Comparison of ENCODE assay signal across 9 mouse cellular contexts in the genomic region with DNA sequence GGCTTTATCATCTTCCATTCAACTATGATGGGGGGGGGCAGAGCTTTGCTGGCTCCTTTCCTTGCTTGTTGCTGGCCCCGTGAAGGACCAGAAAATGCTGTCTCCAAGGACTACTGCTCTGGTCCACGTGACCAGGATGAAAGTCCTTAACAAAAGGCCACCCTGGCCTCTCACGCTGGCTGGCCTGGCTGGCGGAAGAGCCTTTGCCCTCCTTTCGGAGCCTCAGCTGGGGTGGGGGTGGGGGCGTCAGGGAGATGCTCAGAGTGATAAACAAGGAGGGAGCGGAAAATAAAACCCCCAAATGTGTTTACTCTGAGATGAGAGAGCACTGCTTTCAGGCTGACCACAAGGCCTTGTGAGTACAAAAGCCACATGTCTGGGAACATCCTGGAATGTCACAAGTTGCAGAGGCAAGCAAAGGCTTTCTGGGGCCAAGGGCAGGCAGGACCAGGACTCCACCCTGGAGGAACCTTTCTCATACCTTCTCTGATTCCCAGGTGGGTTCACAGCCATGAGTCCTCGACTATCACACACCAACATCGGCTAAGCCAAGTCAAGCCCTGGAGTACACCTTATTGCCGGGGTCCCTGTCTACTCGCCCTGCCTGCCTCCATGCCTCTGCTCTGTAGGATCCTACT. TPM values are rescaled to one million over a fixed set of nuclear protein-coding genes. Genes with fewer than 3 reads are reported as not detected.
A peak's percentile ranks its signal among the peaks of the same experiment; 100 is the strongest.
DNase-seq lines count a peak whose midpoint lies in the region; ATAC-seq and TF ChIP-seq lines count a peak whose summit lies in the region.
"Had no signal": no experiment of that assay in that cellular context is flagged by ENCODE, and none has a peak within 500 bp of the region (broad histone marks: within the 10 kb centered on the region; RNA-seq: fewer than 3 reads in every experiment).

No protein-coding gene starts in this region.

- H3K79me2 ChIP-seq in liver, adult 2 months (ENCODE audit: control insufficient read depth, insufficient read depth, low read length) = no peaks in the 10 kb centered on the region

- no peak overlapping the region for H3K9ac ChIP-seq in liver, adult 2 months (ENCODE audit: low read depth, low read length)
- no peak overlapping the region for H3K9ac ChIP-seq in liver, embryonic 12.5 days
- H3K9ac ChIP-seq in ES-Bruce4 (ENCODE audit: low read depth, poor library complexity, severe bottlenecking) = peak overlapping the region; percentile 8

- H3K27ac ChIP-seq in liver, adult 2 months (replicated peaks; ENCODE audit: insufficient read depth, low read depth, low read length) = no peak overlapping the region
- no peak overlapping the region for H3K27ac ChIP-seq in liver, embryonic 12.5 days
- H3K27ac ChIP-seq in ES-Bruce4 (ENCODE audit: insufficient read depth, low read length) = peak overlapping the region; percentile 89
- H3K27ac ChIP-seq: left cerebral cortex, adult 2 months had no signal

- no peak for ATAC-seq in liver, embryonic 12.5 days
- ATAC-seq in monocyte, adult 5-6 weeks (replicated peaks; ENCODE audit: insufficient number of reproducible peaks, low FRiP score, low TSS enrichment, poor library complexity, severe bottlenecking) = no peak

- no peaks in the 10 kb centered on the region; the same call in 1 of the 2 replicates for H3K4me1 ChIP-seq in liver, adult 2 months (ENCODE audit: control insufficient read depth, insufficient read depth, low read length)
- H3K4me1 ChIP-seq in liver, embryonic 12.5 days = peaks cover 8% of the 10 kb centered on the region
- H3K4me1 ChIP-seq in ES-Bruce4 (ENCODE audit: control insufficient read depth, insufficient read depth, low read length) = peaks cover 11% of the 10 kb centered on the region

- H3K36me3 ChIP-seq in liver, adult 2 months (ENCODE audit: control insufficient read depth, insufficient read depth, low read length) = no peaks in the 10 kb centered on the region
- H3K36me3 ChIP-seq in liver, embryonic 12.5 days = no peaks in the 10 kb centered on the region
- H3K36me3 ChIP-seq in ES-Bruce4 (ENCODE audit: control insufficient read depth, insufficient read depth, low read length, poor library complexity, severe bottlenecking) = no peaks in the 10 kb centered on the region

- no peaks in the 10 kb centered on the region for H3K27me3 ChIP-seq in liver, adult 2 months (ENCODE audit: control insufficient read depth, insufficient read depth, low read length)
- H3K27me3 ChIP-seq in liver, embryonic 12.5 days (replicated peaks) = no peaks in the 10 kb centered on the region
- H3K27me3 ChIP-seq in ES-Bruce4 (ENCODE audit: control insufficient read depth, insufficient read depth, low read length, poor library complexity, severe bottlenecking) = no peaks in the 10 kb centered on the region

- H3K9me3 ChIP-seq in liver, embryonic 12.5 days (replicated peaks) = no peaks in the 10 kb centered on the region
- H3K9me3 ChIP-seq in ES-Bruce4 (replicated peaks; ENCODE audit: control insufficient read depth, insufficient read depth, low read length, poor library complexity, severe bottlenecking) = no peaks in the 10 kb centered on the region

- TF ChIP-seq POLR2A in liver, adult 2 months (IDR thresholded peaks at IDR 0.05; ENCODE audit: extremely low read depth, insufficient read depth, low read length) = no peak
- no peak for TF ChIP-seq POLR2A in ES-Bruce4 (IDR thresholded peaks at IDR 0.05; ENCODE audit: insufficient read depth, low read length)

- WGBS in liver, adult 2 months = 40% methylated on average over 11 of the region's 11 CpGs
- WGBS in liver, embryonic 12.5 days (ENCODE audit: insufficient replicate concordance) = 55% methylated on average over 11 of the region's 11 CpGs

- peak; percentile 20 for DNase-seq in liver, adult 2 months (ENCODE audit: extremely low read depth, low read depth, low spot score)
- DNase-seq in embryo, embryonic 9.5 days (ENCODE audit: extremely low spot score) = peak; percentile 25
- DNase-seq in kidney, postnatal 36 days = peak; percentile 76 to 86
- DNase-seq in thymus, postnatal 14 days = no peak
- no peak for DNase-seq in cerebellum, adult 18-20 months

- TF ChIP-seq EP300 in ES-Bruce4 (IDR thresholded peaks at IDR 0.05; ENCODE audit: insufficient read depth, low read depth, low read length) = peak; percentile 88

- no peak for TF ChIP-seq CTCF in liver, adult 2 months (IDR thresholded peaks at IDR 0.05; ENCODE audit: low read depth, low read length)
- no peak for TF ChIP-seq CTCF in ES-Bruce4 (IDR thresholded peaks at IDR 0.05; ENCODE audit: low read depth, low read length)

- no peak overlapping the region for H3K4me2 ChIP-seq in liver, embryonic 12.5 days

- H3K4me3 ChIP-seq in liver, adult 2 months (ENCODE audit: insufficient read depth, low read depth, low read length) = no peak overlapping the region
- no peak overlapping the region for H3K4me3 ChIP-seq in liver, embryonic 12.5 days
- H3K4me3 ChIP-seq in ES-Bruce4 (ENCODE audit: low read depth, low read length) = peak overlapping the region; percentile 14; the same call in 1 of the 2 replicates
- H3K4me3 ChIP-seq: left cerebral cortex, adult 2 months had no signal

RNA-seq across cellular contexts. Expression of gene Myh9, which starts 24.7 kb away (rescaled TPM):
- total RNA-seq in liver, adult 2 months (2014; rRNA removed) = 54.4 and 69.5 TPM in 2 replicates
- polyA plus RNA-seq in liver, adult 2 months (2012; rRNA removed) = 22.5 and 24.1 TPM in 2 replicates
- 32.5 and 34.2 TPM in 2 replicates for polyA plus RNA-seq in liver, embryonic 12.5 days (2016; fragmentation: Nextera tagmentation; extraction: Ambion mirVana)
- polyA plus RNA-seq in ES-Bruce4 (2011; ENCODE audit: insufficient read depth, insufficient read length, low read depth, missing spikeins) = 584 and 601 TPM in 2 replicates
- total RNA-seq in monocyte, adult 5-6 weeks (2017) = 908 to 1,221 TPM (median 925 TPM) in 3 replicates

Comparison
In these comparisons a context has a peak if more than half of its experiments do, and no peak if none do; other contexts are left out.
1. DNase-seq: peak in liver, adult 2 months (single experiment), embryo, embryonic 9.5 days (single experiment) and kidney, postnatal 36 days (2 of 2); none in thymus, postnatal 14 days (single experiment) and cerebellum, adult 18-20 months (0 of 2).
2. RNA of gene Myh9, which starts 24.7 kb away (polyA plus RNA-seq): 584 to 601 TPM in ES-Bruce4; 32.5 to 34.2 TPM in liver, embryonic 12.5 days and 22.5 to 24.1 TPM in liver, adult 2 months; every median in the first group is over 10 times any median in the second.